Mouse (Mus musculus): ENCODE measurements at regions not wholly inside any gene's neighbourhood (a gene's known extent, or its start where the extent isn't known, plus 50 kb on each side); places are given as distances from the start of the nearest gene placed in this dataset.
A peak's percentile ranks its signal among the peaks of the same experiment; 100 is the strongest.
"Not testable (repeated sequence)": the region's sequence is repeated elsewhere in the genome, so short reads cannot be mapped to it uniquely, and the experiment has no call there.

DNA sequence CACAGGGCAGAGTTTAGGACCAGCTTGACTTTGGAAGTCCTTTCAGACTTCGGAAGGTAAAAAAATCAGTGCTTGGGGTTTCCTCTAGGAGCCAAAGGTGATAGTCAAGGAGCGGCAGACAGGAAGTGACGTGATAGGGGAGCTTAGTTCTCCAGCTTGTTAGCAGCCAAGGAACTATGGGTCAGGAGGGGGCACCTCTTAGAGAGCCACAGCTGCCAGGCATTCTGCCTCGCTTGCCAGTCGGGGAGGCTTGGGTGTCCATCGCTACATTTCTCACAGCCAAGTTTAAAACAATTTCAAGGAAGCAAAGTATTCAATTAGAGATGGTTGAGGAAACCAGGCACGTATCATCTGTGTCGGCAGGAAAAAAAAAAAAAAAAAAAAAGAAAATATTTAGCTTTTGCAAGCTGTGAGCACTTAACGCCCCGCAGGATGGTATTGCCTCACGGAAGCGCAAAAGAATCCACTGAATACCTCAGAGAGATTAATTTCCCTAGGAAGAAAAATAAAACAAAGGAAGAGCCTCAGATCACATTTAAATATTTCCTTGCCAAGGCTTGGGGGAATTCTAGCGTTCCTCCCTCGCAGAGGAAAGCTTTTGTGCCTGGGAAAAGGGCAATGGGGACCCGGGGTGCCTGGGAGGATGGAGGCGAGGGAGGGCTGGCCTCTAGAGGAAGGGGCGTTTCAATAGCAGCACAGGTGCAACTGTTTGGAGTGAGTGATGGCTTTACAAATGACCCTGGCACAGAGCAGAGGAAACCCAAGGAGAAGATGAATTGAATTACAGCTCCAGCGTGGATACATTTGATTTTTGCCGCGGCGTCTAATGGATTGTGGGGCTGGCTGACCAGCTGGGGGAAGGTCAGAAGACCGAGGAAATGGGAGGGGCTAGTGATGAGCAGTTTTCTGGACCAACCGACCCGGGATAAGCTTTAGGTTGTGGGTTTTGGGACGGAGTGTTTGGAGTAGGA, 261.1 kb upstream of the Nr5a2 start:
- peak; percentile 52 for DNase-seq (ENCODE audit: low spot score)

DNA sequence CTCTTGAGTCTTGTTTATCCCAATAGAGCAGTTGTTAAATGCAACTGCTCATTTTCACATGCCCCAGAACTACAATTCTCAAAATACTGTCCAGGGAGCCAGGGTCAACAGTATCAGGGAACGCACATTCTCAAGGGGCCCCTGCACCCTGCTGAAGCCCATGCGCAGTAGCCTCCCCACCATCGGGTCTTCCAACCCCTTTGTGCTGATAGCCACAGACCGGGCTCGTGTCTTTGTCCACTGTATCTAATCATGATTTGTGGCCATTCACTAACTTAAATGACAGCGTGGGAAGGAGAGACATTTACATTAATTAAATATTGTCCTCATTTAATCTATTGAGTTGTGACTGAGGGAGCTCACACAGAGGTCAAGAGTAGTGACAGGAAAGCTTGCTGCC, 260.0 kb upstream of the Nr5a2 start:
- peak; percentile 62 for DNase-seq (ENCODE audit: low spot score)

DNA sequence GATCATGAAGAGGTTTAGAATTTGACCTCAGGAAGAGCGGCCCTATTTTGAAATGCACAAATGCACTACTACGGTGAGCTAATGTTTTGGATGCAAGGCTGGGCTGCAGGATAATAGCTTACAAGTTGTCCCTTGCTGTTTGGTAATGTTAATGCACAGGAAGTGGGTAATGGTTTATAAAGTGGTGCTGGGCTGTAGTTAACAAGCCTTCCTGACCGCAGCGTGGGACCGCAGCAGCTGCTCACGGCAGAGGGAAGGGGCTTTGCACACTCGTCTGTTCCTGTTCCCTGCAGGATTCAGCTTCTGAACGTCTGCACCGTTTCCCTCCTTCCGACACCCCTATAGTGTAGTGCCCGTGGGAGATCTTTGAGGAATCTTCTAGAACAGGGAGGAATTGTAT, 258.4 kb upstream of the Nr5a2 start:
- DNase-seq (ENCODE audit: low spot score): no peak

DNA sequence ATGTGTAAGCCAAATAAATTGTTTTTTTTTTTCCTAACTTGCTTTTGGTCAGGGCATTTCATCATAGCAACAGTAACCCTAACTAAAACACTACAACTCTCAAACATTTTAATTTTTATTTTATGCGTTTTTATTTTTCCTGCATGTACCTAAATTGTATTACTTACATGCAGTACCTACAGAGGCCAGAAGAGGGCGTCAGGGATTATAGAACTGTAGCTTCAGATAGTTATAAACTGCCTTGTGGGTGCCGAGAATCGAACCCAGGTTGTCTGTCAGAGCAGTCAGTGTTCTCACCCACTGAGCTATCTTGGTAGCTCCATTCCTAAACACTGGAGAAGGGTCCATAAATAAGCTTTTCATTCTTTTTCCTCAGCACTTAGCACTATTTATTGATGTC, 257.8 kb upstream of the Nr5a2 start:
- DNase-seq (ENCODE audit: low spot score): no peak

DNA sequence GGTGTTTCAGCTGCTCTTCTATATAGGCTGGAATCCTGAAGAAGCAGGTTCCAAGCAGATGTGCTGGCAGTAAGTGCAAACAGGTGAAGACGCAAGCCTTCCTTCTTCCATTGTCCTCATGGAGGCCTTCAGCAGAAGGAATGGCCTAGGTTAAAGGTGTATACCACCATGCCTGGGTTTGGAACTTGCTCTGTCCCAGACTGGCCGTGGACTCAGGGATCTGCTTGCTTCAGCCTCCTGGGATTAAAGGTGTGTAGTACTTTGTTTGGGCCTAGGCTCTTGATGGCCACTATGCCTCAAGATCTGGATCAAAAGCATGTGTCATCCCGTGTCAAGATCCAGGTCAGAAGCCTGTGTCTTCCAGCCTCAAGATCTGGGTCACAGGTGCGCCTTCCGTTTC, 257.0 kb upstream of the Nr5a2 start:
- no peak for DNase-seq (ENCODE audit: low spot score)

DNA sequence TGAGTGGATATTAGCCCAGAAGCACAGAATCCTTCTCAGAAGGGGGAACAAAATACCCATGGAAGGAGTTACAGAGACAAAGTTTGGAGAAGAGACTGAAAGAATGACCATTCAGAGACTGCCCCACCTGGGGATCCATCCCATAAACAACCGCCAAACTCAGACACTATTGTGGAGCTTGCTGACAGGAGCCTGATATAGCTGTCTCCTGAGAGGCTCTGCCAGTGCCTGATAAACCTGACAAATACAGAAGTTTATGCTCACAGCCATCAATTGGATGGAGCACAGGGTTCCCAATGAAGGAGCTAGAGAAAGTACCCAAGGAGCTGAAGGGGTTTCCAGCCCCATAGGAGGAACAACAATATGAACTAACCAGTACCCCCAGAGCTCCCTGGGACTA, 254.1 kb upstream of the Nr5a2 start:
- not testable (repeated sequence) for DNase-seq (ENCODE audit: low spot score)

DNA sequence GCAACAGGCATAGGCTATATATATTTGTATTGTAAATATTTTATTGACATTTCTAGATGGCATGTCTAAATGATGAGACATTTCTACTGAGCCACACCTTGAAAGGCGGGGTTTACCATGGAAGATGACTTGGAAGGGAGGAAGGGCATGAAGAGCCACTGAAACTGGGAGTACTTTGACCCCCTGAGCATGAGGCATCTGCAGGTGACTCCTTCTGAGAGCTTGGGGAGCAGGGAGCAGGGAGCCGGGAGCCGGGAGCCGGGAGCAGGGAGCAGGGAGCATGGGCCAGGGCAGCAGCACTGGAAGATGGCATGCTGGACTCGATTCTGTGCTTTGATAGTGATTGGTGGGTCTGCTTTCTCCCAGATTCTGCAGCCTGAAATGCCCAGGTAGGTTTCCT, 253.5 kb upstream of the Nr5a2 start:
- no peak for DNase-seq (ENCODE audit: low spot score)

DNA sequence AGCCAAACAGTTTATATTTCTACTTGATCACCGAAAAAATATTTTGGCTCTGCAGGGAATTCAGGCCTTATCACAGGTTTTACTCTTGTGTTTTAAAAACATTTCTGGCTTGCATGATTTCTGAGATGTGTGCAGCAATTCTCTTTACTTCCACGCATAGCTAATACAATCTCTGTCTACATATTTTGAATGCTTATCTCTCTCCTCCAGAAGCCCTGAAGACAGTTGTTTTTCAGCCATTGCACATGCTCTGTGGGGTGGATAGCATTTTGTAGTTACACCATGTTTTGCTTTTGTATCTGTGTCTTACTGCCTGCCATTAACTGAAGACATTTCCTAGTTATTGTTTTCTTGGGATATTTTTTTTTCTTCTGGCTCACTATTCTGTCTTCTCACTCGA, 252.6 kb upstream of the Nr5a2 start:
- no peak for DNase-seq (ENCODE audit: low spot score)

DNA sequence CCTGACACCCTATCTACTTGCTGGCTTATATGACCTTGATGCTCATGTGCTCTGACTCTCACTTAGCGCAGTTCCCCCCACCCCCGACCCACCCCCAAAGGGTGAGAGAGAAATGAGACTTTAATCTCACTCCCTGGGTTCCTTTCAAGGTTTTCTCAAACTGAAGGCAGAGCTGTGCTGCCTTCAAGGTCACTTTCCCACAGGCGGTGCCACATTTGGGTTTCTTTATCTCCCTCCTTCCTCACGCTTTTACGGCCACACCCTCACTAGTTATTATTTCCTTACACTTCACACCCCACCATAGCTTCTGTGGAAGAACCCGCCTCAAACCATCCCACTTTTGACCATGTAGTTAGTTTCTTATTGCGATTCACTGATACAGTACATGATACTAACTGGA, 244.1 kb upstream of the Nr5a2 start:
- no peak for DNase-seq (ENCODE audit: low spot score)

DNA sequence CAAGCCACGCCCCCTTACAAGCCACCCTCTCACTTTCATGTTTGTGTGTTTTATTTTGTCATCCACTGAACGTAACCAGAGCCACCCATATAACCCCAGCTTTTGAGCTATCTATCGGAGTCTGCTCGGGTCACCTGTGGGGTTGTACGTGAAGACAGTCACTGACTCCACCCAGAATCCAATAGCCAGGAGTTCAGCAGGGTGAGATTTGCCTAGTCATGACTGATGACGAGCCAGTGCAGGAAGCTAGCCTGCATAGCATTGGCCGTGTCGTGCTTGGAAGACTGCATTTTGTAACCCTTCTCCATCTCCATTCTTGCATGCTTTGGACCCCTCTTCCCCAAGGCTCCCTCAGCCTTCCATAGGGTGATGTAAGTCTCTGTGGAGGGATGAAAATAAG, 243.3 kb upstream of the Nr5a2 start:
- DNase-seq (ENCODE audit: low spot score): no peak

DNA sequence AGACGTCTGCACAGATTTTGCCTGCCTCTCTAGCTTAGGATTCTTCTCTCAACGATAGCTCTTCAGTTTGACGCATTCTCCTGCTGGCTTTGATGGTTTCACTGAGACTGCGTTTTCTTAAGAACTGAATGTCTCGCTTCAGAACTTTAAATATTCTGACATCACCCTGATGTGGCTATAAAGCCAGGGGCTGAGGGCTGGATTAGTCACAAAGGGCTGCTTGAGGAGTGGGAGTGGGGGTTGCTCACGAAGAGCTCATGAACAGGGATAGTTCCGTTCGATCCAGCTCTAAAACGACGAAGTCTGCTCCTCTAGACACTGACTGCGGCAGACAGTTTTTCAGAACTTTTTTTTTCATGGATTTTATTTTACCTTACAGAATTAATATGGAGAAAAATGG, 240.7 kb upstream of the Nr5a2 start:
- DNase-seq (ENCODE audit: low spot score): no peak

DNA sequence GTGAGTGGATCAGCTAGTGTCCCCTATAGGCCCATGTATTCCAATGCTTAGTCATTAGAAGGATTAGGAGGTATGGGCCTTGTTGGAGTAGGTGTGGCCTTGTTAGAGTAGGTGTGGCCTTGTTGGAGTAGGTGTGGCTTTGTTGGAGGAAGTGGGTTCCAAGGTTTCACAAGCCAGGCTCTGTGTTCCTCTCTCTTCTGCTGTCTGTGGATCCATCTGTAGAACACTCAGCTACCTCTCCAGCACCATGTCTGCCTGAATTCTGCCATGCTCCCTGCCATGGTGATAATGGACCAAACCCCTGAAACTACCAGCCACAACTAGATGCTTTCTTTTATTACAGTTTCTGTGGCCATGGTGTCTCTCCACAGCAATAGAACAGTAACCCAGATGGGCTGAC, 235.7 kb upstream of the Nr5a2 start:
- no peak for DNase-seq (ENCODE audit: low spot score)

DNA sequence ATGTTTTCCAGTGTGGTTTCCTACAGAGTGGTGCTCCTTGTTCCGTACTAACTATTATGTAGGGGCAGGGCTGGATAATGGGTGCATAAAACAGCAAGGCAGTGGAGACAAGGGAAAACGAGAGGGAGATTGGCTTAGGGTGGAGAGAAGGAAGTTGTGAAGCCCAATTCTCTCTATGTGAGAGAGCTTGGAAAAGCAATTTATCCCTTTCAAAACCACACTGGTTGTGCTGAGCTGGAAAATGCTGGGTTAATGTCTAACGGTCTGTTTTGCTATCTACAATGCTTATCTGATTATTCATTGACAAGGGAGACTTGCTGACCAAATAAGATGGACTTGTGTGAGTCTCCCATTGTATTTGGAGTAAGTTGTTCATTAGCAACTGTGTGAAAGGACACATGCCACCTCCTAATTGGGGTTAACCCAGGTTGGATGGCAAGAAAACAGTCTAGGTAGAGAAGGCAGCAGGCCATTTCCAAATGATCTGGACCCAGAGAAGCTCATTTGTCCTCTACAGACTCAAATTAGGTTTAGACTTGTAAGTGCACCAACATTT, 234.9 kb upstream of the Nr5a2 start:
- DNase-seq (ENCODE audit: low spot score): no peak

DNA sequence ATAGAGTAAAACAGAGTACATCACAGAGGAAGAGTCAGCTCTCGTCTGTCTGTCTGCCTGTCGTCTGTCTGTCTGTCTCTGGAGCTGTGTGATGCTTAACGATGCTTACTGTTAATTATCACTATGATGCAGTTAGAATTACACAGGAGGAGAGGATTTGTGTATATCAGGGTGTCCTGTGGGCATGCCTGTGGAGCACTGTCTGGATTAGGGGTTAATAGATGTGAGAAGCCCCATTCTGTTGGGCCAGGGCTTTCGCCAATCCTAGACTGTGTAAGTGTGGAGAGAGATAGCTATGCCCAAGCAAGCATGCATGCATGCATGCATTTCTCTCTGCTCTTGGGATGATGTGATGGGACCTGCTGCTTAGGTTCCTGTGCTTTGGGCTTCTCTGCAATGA, 218.0 kb upstream of the Nr5a2 start:
- DNase-seq (ENCODE audit: low spot score): no peak

DNA sequence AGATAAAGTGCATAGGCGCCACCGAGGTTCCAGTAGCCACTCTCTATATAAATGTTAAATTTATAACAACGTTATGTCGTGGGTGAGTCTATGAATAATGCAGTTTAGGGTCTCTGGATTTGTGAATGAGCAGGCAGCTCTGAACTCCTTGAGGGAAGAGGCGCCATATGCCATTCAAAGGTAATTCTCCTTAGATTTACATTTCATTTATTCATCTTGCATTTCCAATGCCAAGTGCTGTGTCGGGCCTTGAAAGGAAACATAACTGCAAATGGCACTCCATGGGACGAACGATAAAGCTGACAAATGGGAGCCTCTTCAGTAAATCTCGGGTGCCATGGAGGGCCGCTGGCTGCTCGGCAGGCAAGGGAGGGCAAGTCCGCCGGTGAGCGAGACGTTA, 216.4 kb upstream of the Nr5a2 start:
- no peak for DNase-seq (ENCODE audit: low spot score)

DNA sequence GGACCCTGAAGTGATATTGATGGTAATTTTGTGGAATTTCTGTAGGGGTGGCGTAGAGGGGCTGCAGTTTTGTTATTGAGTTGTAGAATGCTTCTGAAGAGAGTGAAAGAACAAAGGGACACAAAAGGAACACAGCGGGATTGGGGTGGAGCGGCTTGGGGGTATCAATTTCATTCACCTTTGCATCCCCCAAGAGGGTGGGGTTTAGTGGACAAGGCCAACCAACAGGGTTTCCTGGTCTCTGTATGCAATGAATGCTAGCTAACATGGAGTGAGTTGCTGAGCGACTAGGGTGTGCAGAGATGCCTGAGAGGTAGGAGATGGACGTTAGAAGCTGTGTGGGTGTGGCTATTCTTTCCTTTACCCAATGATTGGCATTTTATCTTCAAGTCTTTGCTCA, 213.8 kb upstream of the Nr5a2 start:
- no peak for DNase-seq (ENCODE audit: low spot score)

DNA sequence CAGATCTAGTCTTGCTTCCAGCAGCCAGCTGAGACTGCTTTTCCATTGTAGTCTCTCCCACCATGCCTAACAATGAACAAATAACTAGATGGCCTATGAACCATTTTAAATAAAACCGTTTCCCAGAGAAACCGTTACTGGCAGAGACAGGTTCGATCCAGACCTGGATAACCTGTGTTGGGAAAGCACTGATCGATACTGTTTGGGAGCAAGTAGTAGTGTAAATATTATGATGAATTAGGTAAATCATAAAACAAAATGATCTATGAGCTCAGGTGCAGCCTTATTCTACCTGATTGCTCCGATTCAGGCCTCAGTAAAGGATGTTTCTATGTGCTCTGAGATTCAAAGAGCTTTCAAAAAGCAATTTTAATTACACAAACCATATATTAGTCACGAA, 211.9 kb upstream of the Nr5a2 start:
- DNase-seq (ENCODE audit: low spot score): no peak

DNA sequence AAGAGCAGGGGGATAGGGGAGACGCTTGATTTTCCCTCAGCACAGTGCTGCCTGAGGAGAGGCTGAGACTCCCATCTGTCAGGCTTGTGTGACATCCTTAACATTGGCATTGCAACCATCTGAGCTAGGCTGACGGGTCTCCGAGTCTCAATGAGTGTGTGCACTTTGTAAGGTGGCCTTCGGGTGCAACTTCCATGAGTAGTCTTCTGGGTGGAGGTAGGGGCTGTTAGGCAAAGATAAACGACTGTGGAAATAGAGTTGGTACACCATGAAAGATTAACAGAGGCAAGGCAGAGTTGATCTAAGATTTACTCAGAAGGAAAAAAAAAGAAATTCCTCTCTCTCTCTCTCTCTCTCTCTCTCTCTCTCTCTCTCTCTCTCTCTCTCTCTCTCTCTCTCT, 211.2 kb upstream of the Nr5a2 start:
- no peak for DNase-seq (ENCODE audit: low spot score)

DNA sequence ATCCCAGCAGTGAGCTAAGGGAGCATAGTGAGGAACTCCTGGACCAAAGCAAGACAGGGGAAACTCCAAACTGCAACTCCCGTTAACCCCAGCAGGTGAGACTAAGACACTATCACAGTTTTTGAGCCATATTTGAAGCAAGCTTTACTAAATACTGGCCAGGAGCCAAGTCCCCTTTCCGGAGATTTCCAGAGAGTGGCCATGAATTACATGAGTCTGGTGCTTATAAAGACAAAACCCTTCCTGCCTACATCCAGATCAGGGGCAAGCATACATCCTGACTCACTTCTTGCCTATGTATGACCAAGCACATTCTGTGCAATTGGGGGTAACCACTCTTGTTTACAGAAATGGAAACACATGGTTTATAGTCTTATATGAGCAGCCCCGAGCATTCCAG, 187.6 kb upstream of the Nr5a2 start:
- no peak for DNase-seq (ENCODE audit: low spot score)

DNA sequence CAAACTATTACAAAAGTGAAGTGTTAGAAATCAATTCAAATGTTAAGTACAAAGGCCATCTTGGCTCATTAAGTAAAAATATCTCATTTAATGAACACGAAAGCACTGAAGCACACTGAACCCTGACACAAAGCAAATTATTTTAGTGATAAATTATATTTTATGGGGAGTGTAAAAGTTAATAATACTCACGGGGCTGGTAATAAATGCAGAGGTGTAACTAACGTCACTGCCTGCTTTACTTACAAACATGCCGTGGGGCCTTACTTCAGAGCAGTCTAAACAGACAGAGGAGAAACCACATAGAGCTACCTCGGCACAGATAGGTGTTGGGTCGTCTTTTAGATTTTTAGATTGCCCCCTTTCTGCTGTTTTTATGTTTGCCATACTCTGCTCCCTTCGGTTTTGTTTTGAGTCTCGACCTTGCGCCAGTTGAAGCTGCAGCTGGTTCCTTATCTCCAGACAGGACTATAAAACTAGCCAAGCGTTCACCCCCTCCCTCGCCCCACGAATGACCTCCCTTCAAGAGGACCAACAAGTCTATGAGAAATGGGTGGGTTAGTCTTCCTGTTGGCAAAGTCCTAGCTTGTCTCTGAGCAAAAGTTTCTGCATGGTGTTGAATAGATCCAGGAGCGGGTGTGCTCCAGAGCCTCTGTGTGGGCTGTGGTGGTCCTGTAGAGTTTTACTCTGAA, 181.8 kb upstream of the Nr5a2 start:
- DNase-seq (ENCODE audit: low spot score): no peak

DNA sequence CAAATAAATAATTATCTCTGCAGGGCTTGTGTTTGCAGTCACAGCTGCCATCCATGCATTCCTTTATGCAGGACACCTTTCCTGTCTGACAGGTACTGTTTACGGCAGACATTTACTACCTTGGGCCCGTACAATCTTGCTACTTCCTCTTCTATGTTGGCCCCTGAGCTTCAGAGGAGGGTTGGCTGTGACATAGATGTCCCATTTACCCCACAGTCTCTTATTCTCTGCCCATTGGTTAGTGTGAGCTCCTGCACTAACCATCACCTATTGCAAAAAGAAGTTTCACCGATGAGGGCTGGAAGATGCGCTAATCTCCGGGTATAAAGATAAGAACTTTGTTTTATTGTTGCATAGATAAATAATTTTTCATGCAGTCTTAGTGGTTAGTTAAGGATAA, 181.1 kb upstream of the Nr5a2 start:
- no peak for DNase-seq (ENCODE audit: low spot score)

DNA sequence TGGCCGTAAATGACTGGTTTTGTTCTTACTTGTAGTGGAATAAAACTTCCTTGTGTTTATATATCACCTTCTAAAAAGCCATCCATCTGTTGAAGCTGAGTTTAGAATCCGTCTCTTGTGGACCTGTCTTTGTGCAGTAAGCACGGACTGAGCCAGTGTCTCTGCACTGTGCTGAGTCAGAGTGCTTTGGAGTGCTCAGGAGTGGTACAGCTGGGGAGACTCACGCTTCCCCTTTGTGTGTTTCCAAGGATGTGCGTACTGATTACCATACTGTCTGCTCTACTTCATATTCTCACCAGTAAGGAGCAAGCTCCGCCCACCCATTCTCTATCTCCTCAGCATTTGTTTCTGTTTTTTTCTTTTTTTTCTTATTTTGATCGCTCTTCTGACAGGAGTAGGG, 175.9 kb upstream of the Nr5a2 start:
- DNase-seq (ENCODE audit: low spot score): no peak

DNA sequence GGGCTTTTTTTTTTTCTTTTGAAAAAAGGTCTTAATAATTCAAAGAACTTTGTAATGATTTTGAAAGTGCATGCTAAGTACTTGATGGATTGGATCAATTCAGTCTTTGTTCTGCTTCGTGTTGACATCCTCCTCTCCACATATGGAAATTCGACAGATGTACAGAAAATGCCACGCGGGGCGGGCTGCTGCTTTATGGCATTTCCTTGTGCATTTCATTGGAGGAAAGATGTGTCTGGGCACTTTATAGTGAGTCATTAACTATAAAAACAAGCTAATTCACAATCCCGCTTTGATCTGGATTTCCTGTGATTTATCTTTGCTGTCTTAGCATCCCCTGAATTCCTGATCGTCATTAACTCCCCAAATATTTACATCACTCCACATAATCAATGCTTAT, 173.5 kb upstream of the Nr5a2 start:
- no peak for DNase-seq (ENCODE audit: low spot score)
